Mouse (Mus musculus) neural tube, embryonic 14.5 days (tissue): ENCODE data around the gene Ackr1. TPM values are rescaled to one million over a fixed set of nuclear protein-coding genes. Genes with fewer than 3 reads are reported as not detected.

Experiments
- ATAC-seq: fragments of 200-750 bp; cut with Nextera tagmentation; 2 replicates; pipeline ENCODE4 v1.8.0; 2017; ENCODE audit warnings: low read depth, mild to moderate bottlenecking, moderate TSS enrichment, moderate library complexity
- H3K27ac ChIP-seq: fragments of 300-500 bp; sonication (generic); 2 replicates; pipeline ENCODE4 v1.5.1; 2014; ENCODE audit warnings: low read depth, mild to moderate bottlenecking, control low read depth, low read length, moderate library complexity, mixed read lengths
- H3K27me3 ChIP-seq: fragments of 300-500 bp; sonication (generic); 2 replicates; pipeline ENCODE4 v1.6.1; 2014; ENCODE audit warnings: low read length; ENCODE audit not compliant: control insufficient read depth, insufficient read depth
- H3K36me3 ChIP-seq: fragments of 300-500 bp; sonication (generic); 2 replicates; pipeline ENCODE4 v1.6.1; 2014; ENCODE audit warnings: low read length, mixed read lengths; ENCODE audit not compliant: control insufficient read depth, insufficient read depth
- H3K4me1 ChIP-seq: fragments of 300-500 bp; sonication (generic); 2 replicates; pipeline ENCODE4 v1.6.1; 2014; ENCODE audit warnings: low read length; ENCODE audit not compliant: control insufficient read depth, insufficient read depth
- H3K4me2 ChIP-seq: fragments of 300-500 bp; sonication (generic); 2 replicates; pipeline ENCODE4 v1.6.1; 2014; ENCODE audit warnings: mild to moderate bottlenecking, low read depth, low read length, control low read depth
- H3K4me3 ChIP-seq: fragments of 300-500 bp; sonication (generic); 2 replicates; pipeline ENCODE4 v1.5.1; 2014; ENCODE audit warnings: low read depth, low read length, control low read depth, mixed read lengths
- H3K9ac ChIP-seq: fragments of 300-500 bp; sonication (generic); replicated peaks from 2 replicates; pipeline ENCODE4 v1.6.1; 2014; ENCODE audit warnings: low read depth, mild to moderate bottlenecking, control low read depth, low read length, mixed read lengths
- H3K9me3 ChIP-seq: fragments of 300-500 bp; sonication (generic); 2 replicates; pipeline ENCODE4 v1.6.1; 2016; ENCODE audit warnings: low read length; ENCODE audit not compliant: control insufficient read depth
- WGBS: fragments of 180-500 bp; shearing (Covaris S2); extraction: QIAGEN DNeasy Blood & Tissue Kit; methylation state at CpG from one replicate; pipeline ENCODE4 v1.1.7; 2014; 5-methylcytosine and 5-hydroxymethylcytosine counted together
- polyA plus RNA-seq: library from polyadenylated mRNA; unstranded; fragments of >200 nt; fragmentation: Nextera tagmentation; extraction: Ambion mirVana; gene quantifications from 2 replicates; pipeline ENCODE4 v1.2.1, GENCODE M21; 2014

Gene Ackr1
- polyA plus RNA-seq, 1 experiment from 2014 or later, result 35.6 TPM

DNA sequence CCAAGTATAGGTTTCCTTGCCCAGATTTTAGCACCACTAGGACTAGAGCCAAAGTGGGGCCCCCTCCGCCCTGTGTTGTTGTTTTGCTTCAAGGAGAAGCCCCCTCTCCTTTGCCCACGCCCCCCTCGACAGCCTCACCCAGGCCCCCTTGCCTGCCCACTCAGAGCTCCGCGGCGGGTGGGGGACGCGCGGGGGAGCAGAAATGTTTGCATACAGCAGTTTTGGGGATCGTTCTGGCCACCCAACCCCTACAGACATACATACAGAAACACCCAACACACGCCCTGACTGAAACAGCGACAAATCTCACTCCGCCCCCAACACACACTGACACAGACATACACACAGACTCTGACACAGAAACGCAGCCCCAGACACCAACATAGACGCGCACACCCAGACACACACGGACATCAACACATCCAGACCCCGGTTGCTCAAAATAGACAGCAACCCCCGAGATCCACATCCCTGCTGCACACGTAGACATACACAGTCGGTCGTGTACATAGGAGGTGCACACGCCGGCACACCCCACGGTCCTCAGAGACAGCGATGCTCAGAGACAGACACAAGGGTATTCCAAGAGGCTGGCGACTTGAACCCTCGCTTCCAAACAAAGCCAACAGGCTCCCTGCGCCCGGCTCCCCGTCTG, 33.3 kb upstream of the Ackr1 start:
- H3K36me3 ChIP-seq, result no peaks in the 10 kb centered on the region
- peak overlapping the region; percentile 94 for H3K9ac ChIP-seq
- H3K9me3 ChIP-seq, result no peaks in the 10 kb centered on the region
- peak; percentile 64 for ATAC-seq
- peak overlapping the region; percentile 68 for H3K4me2 ChIP-seq
- peak overlapping the region; percentile 92 for H3K4me3 ChIP-seq
- peaks cover 2% of the 10 kb centered on the region; the same call in 1 of the 2 replicates for H3K27me3 ChIP-seq
- peak overlapping the region; percentile 88 for H3K27ac ChIP-seq
- WGBS, result under 1% methylated on average over 30 of the region's 31 CpGs
- peaks cover 13% of the 10 kb centered on the region; the same call in 1 of the 2 replicates for H3K4me1 ChIP-seq

GRCm38 (mm10) chr1:173365970-173366409, 32.4 kb upstream of the Ackr1 start:
- peaks cover 2% of the 10 kb centered on the region; the same call in 1 of the 2 replicates for H3K27me3 ChIP-seq
- peak overlapping the region; percentile 92 for H3K4me3 ChIP-seq
- peak overlapping the region; percentile 68 for H3K4me2 ChIP-seq
- ATAC-seq, result peak; percentile 41
- H3K9ac ChIP-seq, result peak overlapping the region; percentile 94
- no peaks in the 10 kb centered on the region for H3K9me3 ChIP-seq
- H3K4me1 ChIP-seq, result peaks cover 13% of the 10 kb centered on the region; the same call in 1 of the 2 replicates
- 0% methylated on average over 13 of the region's 13 CpGs for WGBS
- peak overlapping the region; percentile 88; the same call in 1 of the 2 replicates for H3K27ac ChIP-seq
- no peaks in the 10 kb centered on the region for H3K36me3 ChIP-seq

DNA sequence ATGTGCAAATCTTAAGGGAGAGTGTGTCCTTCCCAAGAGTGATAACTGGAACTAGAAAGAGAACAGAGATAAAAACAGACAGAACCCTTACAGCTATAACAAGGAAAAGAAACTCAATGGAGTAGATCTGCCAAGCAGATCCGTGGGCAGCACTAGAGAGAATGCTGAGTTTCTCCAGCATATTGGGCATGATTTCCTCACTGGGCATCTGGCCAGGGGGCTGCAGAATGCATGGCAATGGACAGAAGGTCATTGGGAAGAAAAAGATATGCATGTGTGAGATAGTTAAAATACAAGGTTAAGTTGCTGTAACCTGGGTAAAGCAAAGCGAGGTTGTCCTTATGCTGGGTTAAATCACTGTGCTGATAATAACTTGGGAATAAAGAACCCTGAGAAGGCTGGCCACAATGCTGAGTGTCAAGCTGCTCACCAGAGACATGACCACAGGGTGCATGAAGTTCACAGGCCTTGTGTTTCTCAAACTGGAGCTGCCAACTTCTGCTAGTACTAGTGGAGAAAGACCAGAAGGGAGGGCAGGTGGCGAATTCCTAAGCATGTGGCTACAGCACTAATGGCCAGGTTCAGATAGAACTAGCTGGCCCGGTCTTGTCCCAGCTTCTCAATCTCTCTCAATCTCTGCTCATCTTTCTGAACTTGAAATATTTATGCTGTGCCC, 30.7 kb upstream of the Ackr1 start:
- peaks cover 21% of the 10 kb centered on the region; the same call in 1 of the 2 replicates for H3K4me1 ChIP-seq
- WGBS, result 83% methylated on average over 4 of the region's 4 CpGs

DNA sequence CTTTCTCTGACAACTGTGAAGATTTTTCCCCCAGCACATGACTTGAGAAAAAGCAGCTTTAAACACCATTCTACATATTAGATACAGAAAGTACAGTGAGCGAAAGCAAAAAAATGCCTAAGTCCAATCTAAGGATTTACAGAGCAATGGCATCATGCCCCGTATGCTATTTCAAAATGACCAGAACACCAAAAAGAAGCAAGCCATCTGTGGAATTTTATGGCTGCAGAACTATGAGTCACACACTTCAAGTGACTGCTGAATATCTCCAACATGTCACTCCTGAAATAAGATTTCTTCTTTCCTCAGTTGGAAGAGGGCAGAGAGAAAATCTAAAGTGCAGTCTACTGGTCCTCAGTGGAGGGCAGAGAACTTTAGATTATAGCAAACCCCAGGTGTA, 29.9 kb upstream of the Ackr1 start:
- 91% methylated on average over 2 of the region's 2 CpGs for WGBS
- no peaks in the 10 kb centered on the region for H3K9me3 ChIP-seq
- no peak overlapping the region for H3K9ac ChIP-seq
- no peaks in the 10 kb centered on the region for H3K36me3 ChIP-seq
- peaks cover 2% of the 10 kb centered on the region; the same call in 1 of the 2 replicates for H3K27me3 ChIP-seq
- H3K4me1 ChIP-seq, result peaks cover 22% of the 10 kb centered on the region; the same call in 1 of the 2 replicates
- no peak overlapping the region for H3K4me2 ChIP-seq
- no peak overlapping the region for H3K4me3 ChIP-seq
- H3K27ac ChIP-seq, result no peak overlapping the region
- ATAC-seq, result no peak

More for the DNA sequence above, 30.7 kb upstream of the Ackr1 start:
- H3K27me3 ChIP-seq, result peaks cover 2% of the 10 kb centered on the region; the same call in 1 of the 2 replicates
- no peaks in the 10 kb centered on the region for H3K9me3 ChIP-seq
- no peak overlapping the region for H3K9ac ChIP-seq
- no peak for ATAC-seq
- no peak overlapping the region for H3K27ac ChIP-seq
- H3K36me3 ChIP-seq, result no peaks in the 10 kb centered on the region
- no peak overlapping the region for H3K4me2 ChIP-seq
- H3K4me3 ChIP-seq, result no peak overlapping the region

- ATAC-seq, result no peak
- Histone ChIP-seq H3K4me1 (peaks cover 20% of the 10 kb centered on the region; the same call in 1 of the 2 replicates), H3K9ac (no peak overlapping the region), H3K27me3 (no peaks in the 10 kb centered on the region), H3K4me3 (no peak overlapping the region), H3K36me3 (no peaks in the 10 kb centered on the region), H3K4me2 (no peak overlapping the region), H3K27ac (no peak overlapping the region), H3K9me3 (no peaks in the 10 kb centered on the region)
- 48% methylated on average over 6 of the region's 6 CpGs for WGBS
These were observed 28.1 kb upstream of the Ackr1 start for GRCm38 (mm10) chr1:173361651-173362050.

- ATAC-seq, result no peak
- H3K4me3 ChIP-seq, result no peak overlapping the region
- no peak overlapping the region for H3K27ac ChIP-seq
- no peaks in the 10 kb centered on the region for H3K27me3 ChIP-seq
- no peaks in the 10 kb centered on the region for H3K36me3 ChIP-seq
- 35% methylated on average over 4 of the region's 4 CpGs for WGBS
- H3K9ac ChIP-seq, result no peak overlapping the region
- H3K4me2 ChIP-seq, result no peak overlapping the region
- peaks cover 12% of the 10 kb centered on the region; the same call in 1 of the 2 replicates for H3K4me1 ChIP-seq
- H3K9me3 ChIP-seq, result no peaks in the 10 kb centered on the region
These were observed 26.2 kb upstream of the Ackr1 start for GRCm38 (mm10) chr1:173359590-173360290.

DNA sequence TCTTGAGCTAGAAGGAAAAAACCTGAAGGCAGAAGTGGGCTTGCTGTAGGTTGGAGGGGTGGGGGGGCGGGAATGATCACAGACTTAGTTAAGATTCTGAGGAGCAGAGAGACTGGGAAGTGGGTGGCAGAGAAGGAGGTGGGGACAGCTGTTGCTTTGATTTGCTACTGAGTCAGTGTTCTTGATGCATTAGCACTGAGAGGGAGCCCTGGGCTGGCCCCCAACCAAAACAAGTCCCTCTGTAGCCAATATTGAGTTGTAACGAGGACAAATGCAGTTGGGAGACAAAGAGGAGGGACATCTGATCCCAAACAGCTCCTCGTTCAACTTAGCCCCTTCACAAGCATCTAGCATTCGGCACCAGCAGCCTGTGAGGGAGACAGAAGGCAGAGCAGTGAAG, 24.2 kb upstream of the Ackr1 start:
- Histone ChIP-seq H3K27ac (no peak overlapping the region), H3K4me1 (peaks cover 9% of the 10 kb centered on the region; the same call in 1 of the 2 replicates), H3K9ac (no peak overlapping the region), H3K36me3 (no peaks in the 10 kb centered on the region), H3K9me3 (no peaks in the 10 kb centered on the region), H3K4me3 (no peak overlapping the region), H3K4me2 (no peak overlapping the region), H3K27me3 (no peaks in the 10 kb centered on the region)
- WGBS, result 37% methylated on average over 4 of the region's 4 CpGs
- no peak for ATAC-seq

DNA sequence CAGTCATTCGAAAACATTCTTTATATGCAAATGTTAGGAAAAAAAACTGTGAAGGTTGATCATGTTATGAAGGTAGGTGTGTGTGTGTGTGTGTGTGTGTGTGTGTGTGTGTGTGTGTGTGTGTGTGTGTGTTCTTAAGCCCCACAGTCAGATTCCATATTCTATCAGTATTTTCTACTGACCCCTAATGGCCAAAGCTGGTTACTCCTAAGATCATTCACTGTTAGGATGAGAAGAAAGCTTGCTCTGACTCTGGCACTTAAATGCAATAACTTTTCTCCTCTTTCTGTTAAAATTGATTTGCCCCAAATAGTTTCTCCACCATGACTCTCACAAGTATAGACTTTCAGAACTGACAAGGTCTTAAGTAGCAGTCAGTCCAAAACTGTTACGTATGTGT, 23.1 kb upstream of the Ackr1 start:
- Histone ChIP-seq H3K27me3 (no peaks in the 10 kb centered on the region), H3K9me3 (no peaks in the 10 kb centered on the region), H3K27ac (no peak overlapping the region), H3K4me1 (peaks cover 9% of the 10 kb centered on the region; the same call in 1 of the 2 replicates), H3K4me3 (no peak overlapping the region), H3K4me2 (no peak overlapping the region), H3K9ac (no peak overlapping the region), H3K36me3 (no peaks in the 10 kb centered on the region)
- WGBS, result 86% methylated on average over 2 of the region's 2 CpGs
- ATAC-seq, result no peak
